Mouse (Mus musculus): Measurements from ENCODE around the gene Dixdc1. TPM values are rescaled to one million over a fixed set of nuclear protein-coding genes. Genes with fewer than 3 reads are reported as not detected.

Gene Dixdc1
- polyA plus RNA-seq, 1 experiment from 2014 or later = 10.3 TPM

DNA sequence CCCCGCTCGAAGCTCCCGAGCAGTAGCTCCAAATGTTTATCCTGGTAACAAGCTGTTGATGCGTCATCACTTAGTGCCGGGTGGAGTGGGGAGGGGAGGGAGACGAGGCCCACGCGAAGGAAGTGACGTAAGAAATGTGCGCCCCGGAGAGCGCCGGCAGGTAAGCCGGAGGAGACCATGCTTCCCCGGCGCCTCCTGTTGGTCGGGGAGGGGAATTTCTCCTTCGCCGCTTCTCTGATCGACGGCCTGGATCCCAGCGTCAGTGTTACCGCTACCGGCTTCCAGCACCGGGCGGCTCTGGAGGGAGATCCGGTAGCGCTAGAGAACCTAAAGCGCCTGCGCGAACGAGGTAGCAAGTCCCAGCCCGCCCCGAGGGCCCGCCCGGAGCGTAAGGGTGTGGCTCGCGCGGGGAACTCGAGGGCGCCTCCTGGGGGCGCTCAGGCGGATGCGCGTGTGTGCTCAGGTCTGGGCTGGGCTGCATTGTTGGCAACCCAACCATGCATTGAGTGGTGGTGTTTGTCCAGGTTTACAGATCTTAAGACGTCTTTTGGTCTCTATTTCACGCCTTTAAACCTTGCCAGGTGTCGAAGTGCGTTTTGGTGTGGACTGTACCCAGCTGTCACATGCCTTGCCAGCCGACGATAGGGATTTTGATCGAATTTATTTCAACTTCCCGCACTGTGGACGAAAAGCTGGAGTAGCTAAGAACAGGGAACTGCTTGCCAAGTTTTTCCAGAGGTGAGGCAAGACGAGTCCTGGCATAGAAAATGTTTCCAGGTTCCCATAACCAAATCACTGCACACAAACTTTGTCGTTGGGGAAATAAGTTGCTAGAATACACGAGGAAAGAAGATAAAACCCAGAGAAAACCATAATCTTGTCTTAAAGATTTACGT, 29.0 kb upstream of the Dixdc1 start, which contains the start of gene Fdxacb1:
TSS of gene Fdxacb1 (plus strand) at position 130 of the 896 bp plus-strand sequence.
- H3K4me3 ChIP-seq (ENCODE audit: low read length) = peak within 1 kb of the TSS; percentile 59
- ATAC-seq (ENCODE audit: low FRiP score, low TSS enrichment) = peak; percentile 98
- 0 out of 2 replicates have a peak, but pooled peaks cover 7% of the 10 kb centered on the region for H3K4me1 ChIP-seq (ENCODE audit: control insufficient read depth, insufficient read depth, low read length)
- peak within 1 kb of the TSS; percentile 88 for H3K4me2 ChIP-seq (replicated peaks; ENCODE audit: low read depth, low read length)
- peaks cover 8% of the 10 kb centered on the region for H3K36me3 ChIP-seq (ENCODE audit: control insufficient read depth, insufficient read depth, low read length)
- H3K9me3 ChIP-seq (ENCODE audit: control insufficient read depth, low read length) = no peaks in the 10 kb centered on the region
- H3K27me3 ChIP-seq (ENCODE audit: control insufficient read depth, insufficient read depth, low read length) = no peaks in the 10 kb centered on the region
- WGBS = 4% methylated on average over 58 of the region's 59 CpGs
- peak within 1 kb of the TSS; percentile 61 for H3K9ac ChIP-seq (ENCODE audit: low read depth, low read length)
- H3K27ac ChIP-seq (ENCODE audit: low read depth, low read length) = peak within 1 kb of the TSS; percentile 77

- ATAC-seq (ENCODE audit: low FRiP score, low TSS enrichment) = peak; percentile 62
- peaks cover 8% of the 10 kb centered on the region for H3K36me3 ChIP-seq (ENCODE audit: control insufficient read depth, insufficient read depth, low read length)
- peak overlapping the region; percentile 59 for H3K4me3 ChIP-seq (ENCODE audit: low read length)
- H3K27ac ChIP-seq (ENCODE audit: low read depth, low read length) = no peak overlapping the region
- 0 out of 2 replicates have a peak, but pooled peaks cover 7% of the 10 kb centered on the region for H3K4me1 ChIP-seq (ENCODE audit: control insufficient read depth, insufficient read depth, low read length)
- no peaks in the 10 kb centered on the region for H3K9me3 ChIP-seq (ENCODE audit: control insufficient read depth, low read length)
- 8% methylated on average over 17 of the region's 17 CpGs for WGBS
- peak overlapping the region; percentile 88 for H3K4me2 ChIP-seq (replicated peaks; ENCODE audit: low read depth, low read length)
- peak overlapping the region; percentile 61 for H3K9ac ChIP-seq (ENCODE audit: low read depth, low read length)
- no peaks in the 10 kb centered on the region for H3K27me3 ChIP-seq (ENCODE audit: control insufficient read depth, insufficient read depth, low read length)
Measured at GRCm38 (mm10) chr9:50767531-50768106, 28.3 kb upstream of the Dixdc1 start.

DNA sequence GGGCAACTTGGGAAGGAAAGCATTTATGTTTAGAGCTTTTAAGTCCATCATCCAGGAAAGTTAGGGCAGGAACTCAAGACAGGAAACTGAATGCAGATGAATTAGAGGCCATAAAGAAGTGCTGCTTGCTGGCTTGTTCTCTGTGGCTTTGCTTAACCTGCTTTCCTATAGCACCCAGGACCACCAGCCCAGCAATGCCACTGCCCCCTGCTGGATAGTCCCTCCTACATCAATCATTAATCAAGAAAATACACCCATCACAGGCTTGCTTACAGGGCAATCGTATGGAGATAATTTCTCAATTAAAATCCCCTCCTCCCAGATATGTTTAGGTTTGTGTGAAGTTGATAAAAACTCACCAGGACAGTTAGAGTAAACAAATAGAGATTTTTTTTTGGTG, 24.0 kb upstream of the Dixdc1 start:
- no peak overlapping the region for H3K9ac ChIP-seq (ENCODE audit: low read depth, low read length)
- no peak overlapping the region for H3K27ac ChIP-seq (ENCODE audit: low read depth, low read length)
- 72% methylated on average over 1 of the region's 1 CpGs for WGBS
- H3K4me1 ChIP-seq (ENCODE audit: control insufficient read depth, insufficient read depth, low read length) = 0 out of 2 replicates have a peak, but pooled peaks cover 3% of the 10 kb centered on the region
- H3K9me3 ChIP-seq (ENCODE audit: control insufficient read depth, low read length) = no peaks in the 10 kb centered on the region
- no peak overlapping the region for H3K4me3 ChIP-seq (ENCODE audit: low read length)
- no peak overlapping the region for H3K4me2 ChIP-seq (replicated peaks; ENCODE audit: low read depth, low read length)
- H3K27me3 ChIP-seq (ENCODE audit: control insufficient read depth, insufficient read depth, low read length) = no peaks in the 10 kb centered on the region
- no peak for ATAC-seq (ENCODE audit: low FRiP score, low TSS enrichment)
- no peaks in the 10 kb centered on the region for H3K36me3 ChIP-seq (ENCODE audit: control insufficient read depth, insufficient read depth, low read length)

DNA sequence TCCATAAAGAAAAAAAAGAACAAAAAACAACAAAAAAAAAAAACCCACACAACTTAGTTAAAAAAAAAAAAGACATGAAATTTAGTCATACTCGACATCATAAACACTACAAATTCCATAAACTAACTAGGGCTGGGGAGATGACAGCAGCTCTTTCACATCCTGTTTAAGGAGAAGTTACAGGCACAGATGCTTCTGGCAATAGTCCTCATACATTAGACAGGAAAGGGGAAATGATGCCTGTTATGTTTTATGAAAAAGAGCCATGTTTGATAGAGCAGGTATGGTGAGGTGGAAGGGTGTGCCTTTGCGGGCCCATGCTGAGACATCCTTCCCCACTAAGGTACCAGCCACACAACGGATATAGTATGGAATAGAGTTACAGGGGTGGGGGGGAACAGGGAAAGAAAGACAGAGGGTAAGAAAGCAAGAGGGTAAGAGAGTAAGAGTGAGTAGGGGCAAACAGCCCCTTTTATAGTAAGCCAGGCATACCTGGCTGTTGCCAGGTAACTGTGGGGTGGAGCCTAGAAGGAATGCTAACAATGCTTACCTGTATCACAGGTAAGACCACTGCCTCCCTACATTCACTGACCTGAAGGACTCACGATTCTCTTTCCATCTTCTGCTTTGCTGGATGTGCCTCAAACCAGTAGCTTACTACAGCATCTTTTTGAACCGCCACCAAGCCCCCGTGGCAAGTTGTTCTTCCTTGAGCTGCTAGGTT, 22.4 kb upstream of the Dixdc1 start:
- no peak overlapping the region for H3K4me2 ChIP-seq (replicated peaks; ENCODE audit: low read depth, low read length)
- no peak overlapping the region for H3K4me3 ChIP-seq (ENCODE audit: low read length)
- no peaks in the 10 kb centered on the region for H3K27me3 ChIP-seq (ENCODE audit: control insufficient read depth, insufficient read depth, low read length)
- no peaks in the 10 kb centered on the region for H3K36me3 ChIP-seq (ENCODE audit: control insufficient read depth, insufficient read depth, low read length)
- H3K9me3 ChIP-seq (ENCODE audit: control insufficient read depth, low read length) = no peaks in the 10 kb centered on the region
- H3K9ac ChIP-seq (ENCODE audit: low read depth, low read length) = no peak overlapping the region
- 63% methylated on average over 6 of the region's 6 CpGs for WGBS
- no peak for ATAC-seq (ENCODE audit: low FRiP score, low TSS enrichment)
- no peaks in the 10 kb centered on the region for H3K4me1 ChIP-seq (ENCODE audit: control insufficient read depth, insufficient read depth, low read length)
- H3K27ac ChIP-seq (ENCODE audit: low read depth, low read length) = no peak overlapping the region

- H3K4me2 ChIP-seq (replicated peaks; ENCODE audit: low read depth, low read length) = no peak overlapping the region
- WGBS = 61% methylated on average over 5 of the region's 5 CpGs
- no peak overlapping the region for H3K4me3 ChIP-seq (ENCODE audit: low read length)
- H3K36me3 ChIP-seq (ENCODE audit: control insufficient read depth, insufficient read depth, low read length) = no peaks in the 10 kb centered on the region
- H3K4me1 ChIP-seq (ENCODE audit: control insufficient read depth, insufficient read depth, low read length) = no peaks in the 10 kb centered on the region
- no peak overlapping the region for H3K27ac ChIP-seq (ENCODE audit: low read depth, low read length)
- no peaks in the 10 kb centered on the region for H3K27me3 ChIP-seq (ENCODE audit: control insufficient read depth, insufficient read depth, low read length)
- ATAC-seq (ENCODE audit: low FRiP score, low TSS enrichment) = no peak
- H3K9me3 ChIP-seq (ENCODE audit: control insufficient read depth, low read length) = no peaks in the 10 kb centered on the region
- no peak overlapping the region for H3K9ac ChIP-seq (ENCODE audit: low read depth, low read length)
Measured at GRCm38 (mm10) chr9:50756711-50757110, 17.4 kb upstream of the Dixdc1 start.

GRCm38 (mm10) chr9:50753947-50754346, 14.6 kb upstream of the Dixdc1 start:
- no peak overlapping the region for H3K27ac ChIP-seq (ENCODE audit: low read depth, low read length)
- ATAC-seq (ENCODE audit: low FRiP score, low TSS enrichment) = no peak
- H3K27me3 ChIP-seq (ENCODE audit: control insufficient read depth, insufficient read depth, low read length) = no peaks in the 10 kb centered on the region
- no peaks in the 10 kb centered on the region for H3K9me3 ChIP-seq (ENCODE audit: control insufficient read depth, low read length)
- H3K4me3 ChIP-seq (ENCODE audit: low read length) = no peak overlapping the region
- H3K4me2 ChIP-seq (replicated peaks; ENCODE audit: low read depth, low read length) = no peak overlapping the region
- no peak overlapping the region for H3K9ac ChIP-seq (ENCODE audit: low read depth, low read length)
- H3K36me3 ChIP-seq (ENCODE audit: control insufficient read depth, insufficient read depth, low read length) = no peaks in the 10 kb centered on the region
- WGBS = 68% methylated on average over 7 of the region's 7 CpGs
- no peaks in the 10 kb centered on the region for H3K4me1 ChIP-seq (ENCODE audit: control insufficient read depth, insufficient read depth, low read length)

DNA sequence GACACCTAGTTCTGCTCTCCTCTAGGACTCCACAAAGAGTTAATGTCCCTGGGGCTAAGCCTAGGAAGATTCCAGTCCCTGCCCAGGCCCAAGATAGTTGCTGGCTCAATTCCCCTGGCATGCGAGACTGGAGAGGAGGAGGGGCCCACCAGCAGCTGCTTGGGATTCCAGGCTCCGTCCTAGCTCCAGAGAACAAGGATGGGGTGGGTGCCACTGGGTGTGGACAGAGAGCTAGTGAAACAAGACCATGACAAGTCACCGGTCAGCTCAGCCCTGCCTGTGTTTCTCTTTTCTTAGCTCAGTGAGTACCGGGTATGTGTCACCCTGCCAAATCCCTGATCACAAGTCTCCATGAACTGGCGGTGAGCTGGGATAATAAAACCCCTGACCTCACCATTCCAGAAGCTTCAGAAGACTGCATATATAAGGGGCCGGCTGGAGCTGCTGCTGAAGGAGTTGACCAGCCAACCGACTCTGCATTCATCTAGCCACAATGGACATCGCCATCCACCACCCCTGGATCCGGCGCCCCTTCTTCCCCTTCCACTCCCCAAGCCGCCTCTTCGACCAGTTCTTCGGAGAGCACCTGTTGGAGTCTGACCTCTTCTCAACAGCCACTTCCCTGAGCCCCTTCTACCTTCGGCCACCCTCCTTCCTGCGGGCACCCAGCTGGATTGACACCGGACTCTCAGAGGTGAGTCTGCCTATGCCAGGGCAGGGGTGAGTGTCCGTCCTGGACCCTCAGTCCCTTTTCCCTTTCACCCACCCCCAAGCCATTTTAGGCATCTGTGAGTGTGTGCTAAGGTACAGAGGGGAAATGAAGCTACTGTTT, 13.7 kb upstream of the Dixdc1 start:
- Histone ChIP-seq H3K9me3 (ENCODE audit: control insufficient read depth, low read length) (no peaks in the 10 kb centered on the region), H3K9ac (ENCODE audit: low read depth, low read length) (no peak overlapping the region), H3K27ac (ENCODE audit: low read depth, low read length) (0 out of 2 replicates have a peak overlapping the region, but pooled peaks have one; percentile 30), H3K27me3 (ENCODE audit: control insufficient read depth, insufficient read depth, low read length) (0 out of 2 replicates have a peak, but pooled peaks cover 3% of the 10 kb centered on the region), H3K4me2 (replicated peaks; ENCODE audit: low read depth, low read length) (no peak overlapping the region), H3K36me3 (ENCODE audit: control insufficient read depth, insufficient read depth, low read length) (no peaks in the 10 kb centered on the region), H3K4me1 (ENCODE audit: control insufficient read depth, insufficient read depth, low read length) (no peaks in the 10 kb centered on the region), H3K4me3 (ENCODE audit: low read length) (no peak overlapping the region)
- 60% methylated on average over 17 of the region's 17 CpGs for WGBS
- peak; percentile 67 for ATAC-seq (ENCODE audit: low FRiP score, low TSS enrichment)

GRCm38 (mm10) chr9:50752054-50752602, 12.8 kb upstream of the Dixdc1 start, which contains the start of gene Hspb2:
Hspb2 (minus strand) TSS chr9:50752354.
- Histone ChIP-seq H3K9ac (ENCODE audit: low read depth, low read length) (no peak within 1 kb of the TSS), H3K4me3 (ENCODE audit: low read length) (no peak within 1 kb of the TSS), H3K4me2 (replicated peaks; ENCODE audit: low read depth, low read length) (no peak within 1 kb of the TSS), H3K9me3 (ENCODE audit: control insufficient read depth, low read length) (no peaks in the 10 kb centered on the region), H3K27ac (ENCODE audit: low read depth, low read length) (0 out of 2 replicates have a peak within 1 kb of the TSS, but pooled peaks have one; percentile 30), H3K36me3 (ENCODE audit: control insufficient read depth, insufficient read depth, low read length) (no peaks in the 10 kb centered on the region), H3K4me1 (ENCODE audit: control insufficient read depth, insufficient read depth, low read length) (no peaks in the 10 kb centered on the region), H3K27me3 (ENCODE audit: control insufficient read depth, insufficient read depth, low read length) (0 out of 2 replicates have a peak, but pooled peaks cover 5% of the 10 kb centered on the region)
- peak; percentile 25; the same call in 1 of the 2 replicates for ATAC-seq (ENCODE audit: low FRiP score, low TSS enrichment)
- 70% methylated on average over 14 of the region's 14 CpGs for WGBS
